Mouse (Mus musculus) liver, postnatal 0 days (tissue): ENCODE data around the gene Hdgfl3.

Source experiments
- CTCF ChIP-seq: sonication (generic); IDR thresholded peaks from 2 replicates; pipeline ENCODE4 v1.5.1; 2016; ENCODE audit warnings: antibody characterized with exemption, low read depth
- EP300 ChIP-seq: IDR thresholded peaks from 2 replicates; pipeline ENCODE4 v1.6.1; 2016; ENCODE audit warnings: antibody characterized with exemption, low read depth, mild to moderate bottlenecking

- TF ChIP-seq CTCF (no peak), EP300 (no peak)
Observed at GRCm38 (mm10) chr7:81861921-81862320, 72.4 kb downstream of the Hdgfl3 start.
